Mouse (Mus musculus) right cerebral cortex, postnatal 36 days (tissue): ENCODE data around the gene G430095P16Rik.

ENCODE experiments used
- DNase-seq, 2 experiments: peaks; one replicate each; pipeline ENCODE4 v3.0.0; 2022; ENCODE audit warnings: low spot score in 2 of 2, mixed read lengths in 1 of 2

The G430095P16Rik gene

GRCm38 (mm10) chr8:84742171-84743053 lies 19.6 kb downstream of the G430095P16Rik start:
- DNase-seq = no peak

GRCm38 (mm10) chr8:84743054-84743415 lies 20.2 kb downstream of the G430095P16Rik start:
- no peak for DNase-seq

- DNase-seq = no peak
These were observed 21.0 kb downstream of the G430095P16Rik start for GRCm38 (mm10) chr8:84743517-84744420.

GRCm38 (mm10) chr8:84745032-84745925 lies 22.5 kb downstream of the G430095P16Rik start:
- no peak for DNase-seq

- no peak for DNase-seq
These were observed 26.7 kb downstream of the G430095P16Rik start for GRCm38 (mm10) chr8:84749519-84749918.

GRCm38 (mm10) chr8:84752734-84753582 lies 30.2 kb downstream of the G430095P16Rik start:
- no peak for DNase-seq

- no peak for DNase-seq
These were observed 34.7 kb downstream of the G430095P16Rik start for GRCm38 (mm10) chr8:84757501-84757900.

GRCm38 (mm10) chr8:84758308-84758707 lies 35.5 kb downstream of the G430095P16Rik start:
- DNase-seq = no peak

- no peak for DNase-seq
These were observed 36.3 kb downstream of the G430095P16Rik start for GRCm38 (mm10) chr8:84759126-84759525.

- DNase-seq = no peak
These were observed 36.9 kb downstream of the G430095P16Rik start for GRCm38 (mm10) chr8:84759718-84760117.

GRCm38 (mm10) chr8:84760405-84760805 lies 37.6 kb downstream of the G430095P16Rik start:
- DNase-seq = no peak

- DNase-seq = peak in 1 of 2 experiments; percentile 59
These were observed 38.1 kb downstream of the G430095P16Rik start for GRCm38 (mm10) chr8:84760901-84761300.

- no peak for DNase-seq
These were observed 41.3 kb downstream of the G430095P16Rik start for GRCm38 (mm10) chr8:84764100-84764499.

GRCm38 (mm10) chr8:84764870-84765495 lies 42.2 kb downstream of the G430095P16Rik start:
- DNase-seq = no peak

GRCm38 (mm10) chr8:84765629-84766028 lies 42.8 kb downstream of the G430095P16Rik start:
- DNase-seq = no peak

GRCm38 (mm10) chr8:84766422-84766821 lies 43.6 kb downstream of the G430095P16Rik start:
- no peak for DNase-seq

- DNase-seq = no peak
These were observed 44.4 kb downstream of the G430095P16Rik start for GRCm38 (mm10) chr8:84767221-84767620.

- no peak for DNase-seq
These were observed 45.7 kb downstream of the G430095P16Rik start for GRCm38 (mm10) chr8:84768343-84769095.

- DNase-seq = no peak
These were observed 46.5 kb downstream of the G430095P16Rik start for GRCm38 (mm10) chr8:84769324-84769723.
